Mouse (Mus musculus) neural tube, embryonic 15.5 days (tissue): ENCODE results near the gene Psen2. TPM values are rescaled to one million over a fixed set of nuclear protein-coding genes. Genes with fewer than 3 reads are reported as not detected.

Source experiments
- ATAC-seq: fragments of 200-750 bp; cut with Nextera tagmentation; 2 replicates; pipeline ENCODE4 v1.8.0; 2017; ENCODE audit warnings: mild to moderate bottlenecking, moderate TSS enrichment, moderate library complexity; ENCODE audit not compliant: low FRiP score
- H3K27ac ChIP-seq: fragments of 300-500 bp; sonication (generic); replicated peaks from 2 replicates; pipeline ENCODE4 v1.5.1; 2015; ENCODE audit warnings: mild to moderate bottlenecking, inconsistent platforms
- H3K27me3 ChIP-seq: fragments of 300-500 bp; sonication (generic); replicated peaks from 2 replicates; pipeline ENCODE4 v1.6.1; 2015; ENCODE audit warnings: inconsistent platforms
- H3K36me3 ChIP-seq: fragments of 300-500 bp; sonication (generic); 2 replicates; pipeline ENCODE4 v1.6.1; 2015; ENCODE audit warnings: inconsistent platforms
- H3K4me1 ChIP-seq: fragments of 300-500 bp; sonication (generic); 2 replicates; pipeline ENCODE4 v1.6.1; 2015; ENCODE audit warnings: inconsistent platforms
- H3K4me2 ChIP-seq: fragments of 300-500 bp; sonication (generic); 2 replicates; pipeline ENCODE4 v1.6.1; 2015; ENCODE audit warnings: inconsistent platforms, mild to moderate bottlenecking, moderate library complexity
- H3K4me3 ChIP-seq: fragments of 300-500 bp; sonication (generic); replicated peaks from 2 replicates; pipeline ENCODE4 v1.5.1; 2015; ENCODE audit warnings: mild to moderate bottlenecking, inconsistent platforms
- H3K9ac ChIP-seq: fragments of 300-500 bp; sonication (generic); replicated peaks from 2 replicates; pipeline ENCODE4 v1.6.1; 2015; ENCODE audit warnings: mild to moderate bottlenecking, inconsistent platforms
- H3K9me3 ChIP-seq: fragments of 300-500 bp; sonication (generic); replicated peaks from 2 replicates; pipeline ENCODE4 v1.6.1; 2016; ENCODE audit warnings: inconsistent platforms
- WGBS: fragments of 180-500 bp; shearing (Covaris S2); methylation state at CpG from one replicate; pipeline ENCODE4 v1.1.7; 2015; ENCODE audit warnings: mixed read lengths; 5-methylcytosine and 5-hydroxymethylcytosine counted together
- polyA plus RNA-seq: library from polyadenylated mRNA; unstranded; fragments of >200 nt; fragmentation: Nextera tagmentation; extraction: Ambion mirVana; gene quantifications from 2 replicates; pipeline ENCODE4 v1.2.1, GENCODE M21; 2015

The Psen2 gene
- polyA plus RNA-seq, 1 experiment from 2014 or later: 16.8 TPM

- no peak overlapping the region for H3K4me3 ChIP-seq
- WGBS: 90% methylated on average over 5 of the region's 5 CpGs
These were observed 50.3 kb downstream of the Psen2 start for GRCm38 (mm10) chr1:180212911-180213310.

GRCm38 (mm10) chr1:180210781-180211271, 52.4 kb downstream of the Psen2 start:
- 85% methylated on average over 9 of the region's 9 CpGs for WGBS
- Histone ChIP-seq H3K4me1 (no peaks in the 10 kb centered on the region), H3K36me3 (no peaks in the 10 kb centered on the region), H3K9ac (no peak overlapping the region), H3K9me3 (no peaks in the 10 kb centered on the region), H3K4me2 (no peak overlapping the region), H3K27ac (no peak overlapping the region), H3K27me3 (no peaks in the 10 kb centered on the region), H3K4me3 (no peak overlapping the region)
- no peak for ATAC-seq

More at GRCm38 (mm10) chr1:180212911-180213310, 50.3 kb downstream of the Psen2 start:
- Histone ChIP-seq H3K9me3 (no peaks in the 10 kb centered on the region), H3K27ac (no peak overlapping the region), H3K4me2 (no peak overlapping the region), H3K36me3 (no peaks in the 10 kb centered on the region), H3K27me3 (no peaks in the 10 kb centered on the region), H3K9ac (no peak overlapping the region), H3K4me1 (no peaks in the 10 kb centered on the region)
- no peak for ATAC-seq

- no peak overlapping the region for H3K4me2 ChIP-seq
- no peak overlapping the region for H3K4me3 ChIP-seq
- no peak overlapping the region for H3K9ac ChIP-seq
- H3K27ac ChIP-seq: no peak overlapping the region
- ATAC-seq: no peak
- no peaks in the 10 kb centered on the region for H3K36me3 ChIP-seq
- H3K27me3 ChIP-seq: no peaks in the 10 kb centered on the region
- H3K9me3 ChIP-seq: no peaks in the 10 kb centered on the region
- WGBS: 85% methylated on average over 4 of the region's 4 CpGs
- no peaks in the 10 kb centered on the region for H3K4me1 ChIP-seq
These were observed 53.2 kb downstream of the Psen2 start for GRCm38 (mm10) chr1:180210031-180210432.

- no peak overlapping the region for H3K27ac ChIP-seq
- ATAC-seq: no peak
- no peaks in the 10 kb centered on the region for H3K27me3 ChIP-seq
- H3K36me3 ChIP-seq: no peaks in the 10 kb centered on the region
- no peaks in the 10 kb centered on the region for H3K9me3 ChIP-seq
- 79% methylated on average over 3 of the region's 3 CpGs for WGBS
- no peak overlapping the region for H3K4me2 ChIP-seq
- H3K9ac ChIP-seq: no peak overlapping the region
- H3K4me1 ChIP-seq: no peaks in the 10 kb centered on the region
- no peak overlapping the region for H3K4me3 ChIP-seq
These were observed 54.9 kb downstream of the Psen2 start for GRCm38 (mm10) chr1:180208370-180208769.

- Histone ChIP-seq H3K4me2 (no peak overlapping the region), H3K9ac (no peak overlapping the region), H3K27ac (no peak overlapping the region), H3K27me3 (no peaks in the 10 kb centered on the region), H3K4me1 (peaks cover 6% of the 10 kb centered on the region), H3K36me3 (no peaks in the 10 kb centered on the region), H3K4me3 (no peak overlapping the region), H3K9me3 (no peaks in the 10 kb centered on the region)
- ATAC-seq: no peak
- 57% methylated on average over 5 of the region's 5 CpGs for WGBS
These were observed 62.5 kb downstream of the Psen2 start for GRCm38 (mm10) chr1:180200722-180201121.

- H3K9ac ChIP-seq: no peak overlapping the region
- ATAC-seq: no peak
- no peaks in the 10 kb centered on the region for H3K36me3 ChIP-seq
- no peaks in the 10 kb centered on the region; the same call in 1 of the 2 replicates for H3K27me3 ChIP-seq
- H3K27ac ChIP-seq: no peak overlapping the region
- peaks cover 16% of the 10 kb centered on the region for H3K4me1 ChIP-seq
- WGBS: 76% methylated on average over 4 of the region's 4 CpGs
- H3K4me2 ChIP-seq: no peak overlapping the region
- H3K4me3 ChIP-seq: no peak overlapping the region
- H3K9me3 ChIP-seq: no peaks in the 10 kb centered on the region
These were observed 63.6 kb downstream of the Psen2 start for GRCm38 (mm10) chr1:180199715-180200050.

- Histone ChIP-seq H3K4me3 (no peak within 1 kb of the TSS), H3K9ac (no peak within 1 kb of the TSS), H3K27me3 (peaks cover 1% of the 10 kb centered on the region; the same call in 1 of the 2 replicates), H3K4me1 (peaks cover 16% of the 10 kb centered on the region), H3K4me2 (no peak within 1 kb of the TSS), H3K27ac (no peak within 1 kb of the TSS), H3K36me3 (no peaks in the 10 kb centered on the region), H3K9me3 (no peaks in the 10 kb centered on the region)
- 79% methylated on average over 4 of the region's 4 CpGs for WGBS
- ATAC-seq: no peak
These were observed 64.1 kb downstream of the Psen2 start, which contains the start of gene Coq8a for GRCm38 (mm10) chr1:180198959-180199714. Coq8a (minus strand) TSS chr1:180199602.

GRCm38 (mm10) chr1:180197956-180198355, 65.3 kb downstream of the Psen2 start:
- H3K27me3 ChIP-seq: peaks cover 4% of the 10 kb centered on the region; the same call in 1 of the 2 replicates
- H3K9ac ChIP-seq: no peak overlapping the region
- H3K27ac ChIP-seq: no peak overlapping the region
- H3K4me1 ChIP-seq: peaks cover 16% of the 10 kb centered on the region
- no peak overlapping the region for H3K4me3 ChIP-seq
- H3K36me3 ChIP-seq: no peaks in the 10 kb centered on the region
- H3K4me2 ChIP-seq: no peak overlapping the region
- ATAC-seq: no peak
- 89% methylated on average over 3 of the region's 3 CpGs for WGBS
- H3K9me3 ChIP-seq: no peaks in the 10 kb centered on the region

- no peak for ATAC-seq
- peak overlapping the region; percentile 71; the same call in 1 of the 2 replicates for H3K27ac ChIP-seq
- peaks cover 4% of the 10 kb centered on the region; the same call in 1 of the 2 replicates for H3K27me3 ChIP-seq
- peak overlapping the region; percentile 96 for H3K4me2 ChIP-seq
- H3K36me3 ChIP-seq: no peaks in the 10 kb centered on the region
- peak overlapping the region; percentile 74 for H3K4me3 ChIP-seq
- H3K9me3 ChIP-seq: no peaks in the 10 kb centered on the region
- WGBS: 91% methylated on average over 9 of the region's 9 CpGs
- no peak overlapping the region for H3K9ac ChIP-seq
- peaks cover 16% of the 10 kb centered on the region for H3K4me1 ChIP-seq
These were observed 66.7 kb downstream of the Psen2 start for GRCm38 (mm10) chr1:180196508-180196907.

GRCm38 (mm10) chr1:180195703-180196381, 67.4 kb downstream of the Psen2 start:
- Histone ChIP-seq H3K4me2 (peak overlapping the region; percentile 96), H3K27me3 (peaks cover 4% of the 10 kb centered on the region; the same call in 1 of the 2 replicates), H3K9me3 (no peaks in the 10 kb centered on the region), H3K27ac (peak overlapping the region; percentile 71), H3K36me3 (no peaks in the 10 kb centered on the region), H3K4me3 (peak overlapping the region; percentile 74), H3K9ac (peak overlapping the region; percentile 49), H3K4me1 (peaks cover 16% of the 10 kb centered on the region)
- 1% methylated on average over 56 of the region's 57 CpGs for WGBS
- peak; percentile 100 for ATAC-seq

GRCm38 (mm10) chr1:180194781-180195471, 68.3 kb downstream of the Psen2 start:
- H3K9ac ChIP-seq: peak overlapping the region; percentile 49
- H3K27ac ChIP-seq: no peak overlapping the region
- 34% methylated on average over 9 of the region's 9 CpGs for WGBS
- peaks cover 4% of the 10 kb centered on the region; the same call in 1 of the 2 replicates for H3K27me3 ChIP-seq
- peak overlapping the region; percentile 74 for H3K4me3 ChIP-seq
- H3K9me3 ChIP-seq: no peaks in the 10 kb centered on the region
- peak overlapping the region; percentile 96 for H3K4me2 ChIP-seq
- H3K4me1 ChIP-seq: peaks cover 16% of the 10 kb centered on the region
- ATAC-seq: peak; percentile 14; the same call in 1 of the 2 replicates
- H3K36me3 ChIP-seq: no peaks in the 10 kb centered on the region
